Mouse (Mus musculus): ENCODE measurements around the gene Rars2.

GRCm38 (mm10) chr4:34702231-34702630, 87.5 kb downstream of the Rars2 start:
- no peak for TF ChIP-seq CTCF (IDR thresholded peaks at IDR 0.05; ENCODE audit: low read depth)
- TF ChIP-seq EP300 (IDR thresholded peaks at IDR 0.05; ENCODE audit: low read depth) = no peak
